Comparison of ENCODE assay signal across 24 mouse cellular contexts in the genomic region with DNA sequence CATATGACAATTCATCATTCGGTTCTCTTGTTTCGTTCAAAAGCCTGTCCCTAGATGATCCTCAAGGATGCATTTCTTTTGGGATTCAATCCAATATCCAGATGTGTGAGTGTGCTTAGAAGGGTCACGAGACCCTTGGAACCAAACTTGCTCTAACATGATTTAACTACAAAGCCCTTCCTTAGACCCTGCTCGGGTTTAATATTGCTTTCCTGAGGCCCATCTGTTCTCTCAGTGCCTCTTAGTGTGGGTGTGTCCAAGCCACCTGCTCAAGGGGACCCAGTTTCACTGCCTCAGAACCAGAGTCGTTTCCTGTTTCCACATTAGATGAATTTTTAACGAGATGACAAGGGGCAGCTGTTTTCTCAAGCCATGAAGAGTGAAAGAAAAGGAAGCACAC.
DNase-seq lines count a peak whose midpoint lies in the region; ATAC-seq and TF ChIP-seq lines count a peak whose summit lies in the region.
"Had no signal": no experiment of that assay in that cellular context is flagged by ENCODE, and none has a peak within 500 bp of the region (broad histone marks: within the 10 kb centered on the region; RNA-seq: fewer than 3 reads in every experiment).

No protein-coding gene starts in this region.

- peak; percentile 35 for DNase-seq in gastrocnemius, adult 18-20 months (ENCODE audit: low spot score)
- no peak for DNase-seq in gastrocnemius, postnatal 10 days
- DNase-seq in stomach, postnatal 0 days (ENCODE audit: low spot score), result no peak
- DNase-seq in thymus, postnatal 14 days, result no peak
- no peak for DNase-seq in urinary bladder, postnatal 36 days (ENCODE audit: low spot score in 2 of 2)
- DNase-seq: adrenal gland, postnatal 25 days; cerebellum, adult 11-12 months; cerebellum, postnatal 14 days; heart, postnatal 36 days; kidney, postnatal 10 days; layer of hippocampus, adult 9-11 months; liver; lung, adult 2 months; lung, postnatal 14 days; midbrain, embryonic 14.5 days had no signal

- ATAC-seq in stomach, embryonic 16.5 days (ENCODE audit: insufficient read depth, low FRiP score), result peak; percentile 33; the same call in 1 of the 2 replicates
- ATAC-seq in stomach, postnatal 0 days (ENCODE audit: low FRiP score, low TSS enrichment), result no peak
- peak; percentile 52; the same call in 1 of the 2 replicates for ATAC-seq in limb, embryonic 12.5 days (ENCODE audit: insufficient number of reproducible peaks, insufficient read depth, low FRiP score, low TSS enrichment, low read depth)
- ATAC-seq: forebrain, embryonic 14.5 days; hindbrain, postnatal 0 days; intestine, postnatal 0 days had no signal

- H3K27ac ChIP-seq in stomach, embryonic 16.5 days (ENCODE audit: low read length), result no peak overlapping the region
- H3K27ac ChIP-seq in stomach, postnatal 0 days (replicated peaks), result no peak overlapping the region
- H3K27ac ChIP-seq in limb, embryonic 12.5 days, result 0 out of 2 replicates have a peak overlapping the region, but pooled peaks have one; percentile 69
- H3K27ac ChIP-seq in small intestine, adult 2 months (ENCODE audit: insufficient read depth, low read depth, low read length), result peak overlapping the region; percentile 43; the same call in 1 of the 2 replicates
- H3K27ac ChIP-seq: hindbrain, embryonic 12.5 days; hindbrain, postnatal 0 days; liver, embryonic 14.5 days had no signal

- H3K4me3 ChIP-seq in stomach, embryonic 16.5 days (replicated peaks; ENCODE audit: low read length), result no peak overlapping the region
- no peak overlapping the region for H3K4me3 ChIP-seq in stomach, postnatal 0 days (ENCODE audit: low read depth, low read length)
- no peak overlapping the region for H3K4me3 ChIP-seq in limb, embryonic 12.5 days (replicated peaks)
- H3K4me3 ChIP-seq in small intestine, adult 2 months (ENCODE audit: low read depth, low read length), result no peak overlapping the region
- H3K4me3 ChIP-seq: hindbrain, embryonic 12.5 days had no signal

- H3K9me3 ChIP-seq in stomach, embryonic 16.5 days (replicated peaks; ENCODE audit: control insufficient read depth, low read length), result 0 out of 2 replicates have a peak, but pooled peaks cover 2% of the 10 kb centered on the region
- H3K9me3 ChIP-seq in stomach, postnatal 0 days (ENCODE audit: control insufficient read depth, low read length), result no peaks in the 10 kb centered on the region
- peaks cover 8% of the 10 kb centered on the region; the same call in 1 of the 2 replicates for H3K9me3 ChIP-seq in limb, embryonic 12.5 days
- H3K9me3 ChIP-seq: hindbrain, embryonic 12.5 days had no signal

- no peak for TF ChIP-seq CTCF in stomach, postnatal 0 days (IDR thresholded peaks at IDR 0.05; ENCODE audit: low read depth)
- TF ChIP-seq CTCF in small intestine, adult 2 months (IDR thresholded peaks at IDR 0.05; ENCODE audit: extremely low read depth, insufficient read length, insufficient replicate concordance, low read depth, low read length), result no peak

- H3K9ac ChIP-seq in stomach, embryonic 16.5 days (ENCODE audit: low read length), result no peak overlapping the region
- no peak overlapping the region for H3K9ac ChIP-seq in stomach, postnatal 0 days (ENCODE audit: low read length)
- no peak overlapping the region for H3K9ac ChIP-seq in limb, embryonic 12.5 days (replicated peaks)
- H3K9ac ChIP-seq: hindbrain, embryonic 12.5 days; liver, embryonic 14.5 days had no signal

- TF ChIP-seq EP300 in stomach, postnatal 0 days (optimal IDR thresholded peaks at IDR 0.05), result no peak

- H3K4me1 ChIP-seq in stomach, embryonic 16.5 days (ENCODE audit: control insufficient read depth, insufficient read depth, low read length), result no peaks in the 10 kb centered on the region
- H3K4me1 ChIP-seq in stomach, postnatal 0 days (replicated peaks; ENCODE audit: control insufficient read depth, insufficient read depth), result no peaks in the 10 kb centered on the region
- H3K4me1 ChIP-seq in limb, embryonic 12.5 days (replicated peaks), result peaks cover 19% of the 10 kb centered on the region
- no peaks in the 10 kb centered on the region; the same call in 1 of the 2 replicates for H3K4me1 ChIP-seq in small intestine, adult 2 months (ENCODE audit: control insufficient read depth, insufficient read depth, insufficient read length, low read length)
- H3K4me1 ChIP-seq: hindbrain, embryonic 12.5 days had no signal

- H3K36me3 ChIP-seq in stomach, embryonic 16.5 days (ENCODE audit: control insufficient read depth, insufficient read depth, low read length), result no peaks in the 10 kb centered on the region
- H3K36me3 ChIP-seq in stomach, postnatal 0 days (ENCODE audit: control insufficient read depth, insufficient read depth, low read length), result no peaks in the 10 kb centered on the region
- no peaks in the 10 kb centered on the region for H3K36me3 ChIP-seq in limb, embryonic 12.5 days
- H3K36me3 ChIP-seq in small intestine, adult 2 months (ENCODE audit: control insufficient read depth, insufficient read depth, low read length), result no peaks in the 10 kb centered on the region
- H3K36me3 ChIP-seq: hindbrain, embryonic 12.5 days had no signal

- H3K27me3 ChIP-seq in stomach, embryonic 16.5 days (ENCODE audit: control insufficient read depth, insufficient read depth, low read length), result no peaks in the 10 kb centered on the region
- no peaks in the 10 kb centered on the region for H3K27me3 ChIP-seq in stomach, postnatal 0 days (ENCODE audit: control insufficient read depth, insufficient read depth, low read length)
- no peaks in the 10 kb centered on the region for H3K27me3 ChIP-seq in limb, embryonic 12.5 days
- H3K27me3 ChIP-seq in small intestine, adult 2 months (ENCODE audit: control insufficient read depth, insufficient read depth, low read length), result no peaks in the 10 kb centered on the region
- H3K27me3 ChIP-seq: hindbrain, embryonic 12.5 days had no signal

- TF ChIP-seq POLR2A in small intestine, adult 2 months (IDR thresholded peaks at IDR 0.05; ENCODE audit: low read depth, low read length), result no peak

- no peak overlapping the region for H3K4me2 ChIP-seq in stomach, embryonic 16.5 days (ENCODE audit: low read depth, low read length)
- H3K4me2 ChIP-seq in stomach, postnatal 0 days (replicated peaks; ENCODE audit: low read depth), result no peak overlapping the region
- no peak overlapping the region for H3K4me2 ChIP-seq in limb, embryonic 12.5 days
- H3K4me2 ChIP-seq: heart, embryonic 11.5 days; hindbrain, embryonic 12.5 days had no signal

- 47% methylated on average over 6 of the region's 6 CpGs for WGBS in stomach, embryonic 16.5 days
- WGBS in stomach, postnatal 0 days, result 58% methylated on average over 6 of the region's 6 CpGs
- 14% methylated on average over 6 of the region's 6 CpGs for WGBS in limb, embryonic 12.5 days
- WGBS in small intestine, adult 2 months, result 45% methylated on average over 6 of the region's 6 CpGs

Comparison
In these comparisons a context has a peak if more than half of its experiments do, and no peak if none do; other contexts are left out.
1. H3K27ac ChIP-seq: peak in limb, embryonic 12.5 days (single experiment) and small intestine, adult 2 months (single experiment); none in stomach, embryonic 16.5 days (single experiment) and stomach, postnatal 0 days (single experiment).